Comparison of ENCODE assay signal across 27 mouse cellular contexts in the genomic region with DNA sequence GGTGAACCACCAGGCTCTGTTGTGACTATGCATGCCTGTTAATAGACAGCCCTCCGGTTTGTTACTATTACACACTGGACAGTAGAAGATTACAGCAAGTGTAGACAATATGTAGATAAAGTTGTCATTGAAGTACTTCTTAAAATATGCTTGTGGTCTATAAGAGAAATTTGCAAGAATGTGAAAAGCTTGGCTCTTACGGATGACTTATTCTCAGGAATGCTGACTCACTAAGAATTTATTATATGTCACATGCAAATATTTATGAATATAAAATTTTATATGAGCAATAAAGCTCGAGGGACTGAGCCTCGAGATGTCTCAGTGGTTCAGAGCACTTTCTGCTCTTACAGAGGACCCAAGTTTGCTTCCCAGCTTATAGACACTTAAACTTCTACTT.
DNase-seq lines count a peak whose midpoint lies in the region; ATAC-seq and TF ChIP-seq lines count a peak whose summit lies in the region.
"Had no signal": no experiment of that assay in that cellular context is flagged by ENCODE, and none has a peak within 500 bp of the region (broad histone marks: within the 10 kb centered on the region; RNA-seq: fewer than 3 reads in every experiment).

No protein-coding gene starts in this region.

- H3K4me1 ChIP-seq in embryonic fibroblast, embryonic 13.5 days (ENCODE audit: control insufficient read depth, insufficient read depth, low read length), result peaks cover 14% of the 10 kb centered on the region
- no peaks in the 10 kb centered on the region for H3K4me1 ChIP-seq in forebrain, postnatal 0 days (ENCODE audit: insufficient read depth)

- WGBS in forebrain, postnatal 0 days, result 87% methylated on average over 4 of the region's 4 CpGs

- H3K4me3 ChIP-seq in embryonic fibroblast, embryonic 13.5 days (ENCODE audit: insufficient read depth, low read length), result no peak overlapping the region
- no peak overlapping the region for H3K4me3 ChIP-seq in forebrain, postnatal 0 days (ENCODE audit: low read depth, low read length)
- H3K4me3 ChIP-seq: embryonic facial prominence, embryonic 10.5 days; embryonic facial prominence, embryonic 12.5 days; erythroblast, embryonic 14.5 days; forebrain, embryonic 10.5 days; forebrain, embryonic 12.5 days had no signal

- no peak for TF ChIP-seq POLR2A in embryonic fibroblast, embryonic 13.5 days (IDR thresholded peaks at IDR 0.05; ENCODE audit: low read depth, low read length)

- no peaks in the 10 kb centered on the region for H3K36me3 ChIP-seq in forebrain, postnatal 0 days (ENCODE audit: insufficient read depth)
- H3K36me3 ChIP-seq: embryonic facial prominence, embryonic 10.5 days; embryonic facial prominence, embryonic 12.5 days; forebrain, embryonic 10.5 days; forebrain, embryonic 12.5 days had no signal

- DNase-seq in 3134 (ENCODE audit: extremely low read depth, insufficient read length, low spot score), result peak; percentile 52
- peak; percentile 78 for DNase-seq in 3T3-L1 (ENCODE audit: low read depth, low spot score)
- DNase-seq in Muller cell, postnatal 12 days (ENCODE audit: inconsistent ontology term), result peak; percentile 80
- no peak for DNase-seq in layer of hippocampus, postnatal 36 days
- DNase-seq in forebrain, postnatal 0 days, result no peak
- DNase-seq in right cerebral cortex, postnatal 36 days (ENCODE audit: low spot score in 2 of 2), result no peak
- DNase-seq: adrenal gland, adult 8-10 months; adrenal gland, postnatal 14 days; adrenal gland, postnatal 36 days; cerebellum, adult 11-12 months; cerebellum, adult 2 months; cerebellum, adult 9-10 months; cerebellum, postnatal 10 days; cerebellum, postnatal 25 days had no signal

- no peaks in the 10 kb centered on the region for H3K27me3 ChIP-seq in forebrain, postnatal 0 days (ENCODE audit: insufficient read depth, low read length)
- H3K27me3 ChIP-seq: CH12.LX; embryonic facial prominence, embryonic 12.5 days; forebrain, embryonic 12.5 days; Patski had no signal

- TF ChIP-seq CTCF in embryonic fibroblast, embryonic 13.5 days (IDR thresholded peaks at IDR 0.05; ENCODE audit: borderline replicate concordance, insufficient read depth, low read length), result no peak
- no peak for TF ChIP-seq CTCF in forebrain, postnatal 0 days (IDR thresholded peaks at IDR 0.05; ENCODE audit: low read depth)

- H3K9me3 ChIP-seq in forebrain, postnatal 0 days (ENCODE audit: low read length), result no peaks in the 10 kb centered on the region
- H3K9me3 ChIP-seq: embryonic facial prominence, embryonic 10.5 days; embryonic facial prominence, embryonic 12.5 days; forebrain, embryonic 10.5 days; forebrain, embryonic 12.5 days; G1E had no signal

- no peak for ATAC-seq in forebrain, postnatal 0 days
- ATAC-seq: activated CD4-positive, CD25-positive, alpha-beta regulatory T cell, adult 4 months; CD4-positive, CD25-positive, alpha-beta regulatory T cell, adult 4 months; forebrain, embryonic 14.5 days; forebrain, embryonic 16.5 days; Patski had no signal

- H3K27ac ChIP-seq in embryonic fibroblast, embryonic 13.5 days (ENCODE audit: insufficient read depth, low read length), result peak overlapping the region; percentile 51
- H3K27ac ChIP-seq in forebrain, postnatal 0 days (ENCODE audit: low read depth, low read length), result no peak overlapping the region
- H3K27ac ChIP-seq: embryonic facial prominence, embryonic 10.5 days; embryonic facial prominence, embryonic 12.5 days; forebrain, embryonic 10.5 days; forebrain, embryonic 12.5 days had no signal

- H3K4me2 ChIP-seq in forebrain, postnatal 0 days (ENCODE audit: low read depth), result no peak overlapping the region
- H3K4me2 ChIP-seq: embryonic facial prominence, embryonic 12.5 days; forebrain, embryonic 12.5 days had no signal

- no peak overlapping the region for H3K9ac ChIP-seq in forebrain, postnatal 0 days
- H3K9ac ChIP-seq: embryonic facial prominence, embryonic 12.5 days; forebrain, embryonic 12.5 days had no signal

Comparison
In these comparisons a context has a peak if more than half of its experiments do, and no peak if none do; other contexts are left out.
1. DNase-seq: peak in 3134 (single experiment), 3T3-L1 (single experiment) and Muller cell, postnatal 12 days (single experiment); none in layer of hippocampus, postnatal 36 days (0 of 2), forebrain, postnatal 0 days (single experiment) and right cerebral cortex, postnatal 36 days (0 of 2).